Mouse (Mus musculus): ENCODE results near the gene Car15.

The Car15 gene

DNA sequence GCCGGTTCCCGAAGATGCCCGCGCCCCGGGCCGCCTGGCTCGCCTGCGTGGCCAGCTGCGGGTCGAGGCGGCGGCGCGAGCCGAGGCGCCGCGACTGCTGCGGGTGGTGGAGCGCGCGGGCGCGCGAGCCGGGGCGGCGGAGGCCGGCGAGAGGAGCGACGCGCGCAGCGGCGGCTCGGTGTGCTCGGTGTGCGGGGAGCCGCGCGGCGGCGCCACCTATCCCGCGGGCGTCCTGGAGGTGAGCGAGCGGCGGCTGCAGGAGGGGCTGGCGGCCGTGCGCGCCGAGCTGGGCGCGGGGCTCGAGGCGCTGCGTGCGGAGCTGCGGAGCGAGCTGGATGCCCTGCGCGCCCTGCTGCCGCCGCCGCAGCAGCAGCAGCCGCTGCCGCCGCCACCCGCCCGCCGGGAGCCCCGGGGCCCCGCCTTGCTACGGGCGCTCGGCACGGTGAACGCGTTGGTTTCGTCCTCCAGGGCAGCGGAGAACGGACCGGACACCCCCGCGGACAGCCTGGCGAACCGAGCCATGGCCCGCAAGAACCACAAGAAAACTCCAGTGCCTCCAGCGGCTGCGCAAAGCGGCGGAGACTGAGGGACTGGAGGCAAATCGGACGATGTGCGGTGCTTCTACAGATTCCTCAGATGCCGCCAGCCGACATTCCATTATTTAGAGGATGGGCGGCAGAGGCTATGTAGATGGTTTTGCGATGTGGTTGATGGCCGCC is 4.3 kb downstream of the Car15 start:
- ATAC-seq (ENCODE audit: low TSS enrichment): peak; percentile 58

DNA sequence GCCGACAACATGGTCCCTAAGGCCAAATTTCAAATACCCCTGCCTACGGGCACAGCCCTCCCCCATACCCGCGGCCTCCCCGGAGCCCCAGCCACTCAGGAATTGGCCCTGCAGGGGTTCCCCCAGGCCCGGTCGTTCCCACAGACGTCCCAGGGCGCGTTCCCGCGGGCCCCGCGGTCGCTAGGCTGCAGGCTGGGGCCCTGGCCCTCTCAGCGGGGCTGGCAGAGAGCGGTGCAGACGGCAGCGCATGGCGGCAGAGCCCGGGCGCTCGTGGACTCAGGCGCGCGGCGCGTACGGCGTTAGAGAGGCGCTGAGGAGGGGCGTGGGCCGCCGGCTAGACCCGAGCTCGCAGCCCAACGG is 4.9 kb downstream of the Car15 start:
- peak; percentile 50 for ATAC-seq (ENCODE audit: low TSS enrichment)

DNA sequence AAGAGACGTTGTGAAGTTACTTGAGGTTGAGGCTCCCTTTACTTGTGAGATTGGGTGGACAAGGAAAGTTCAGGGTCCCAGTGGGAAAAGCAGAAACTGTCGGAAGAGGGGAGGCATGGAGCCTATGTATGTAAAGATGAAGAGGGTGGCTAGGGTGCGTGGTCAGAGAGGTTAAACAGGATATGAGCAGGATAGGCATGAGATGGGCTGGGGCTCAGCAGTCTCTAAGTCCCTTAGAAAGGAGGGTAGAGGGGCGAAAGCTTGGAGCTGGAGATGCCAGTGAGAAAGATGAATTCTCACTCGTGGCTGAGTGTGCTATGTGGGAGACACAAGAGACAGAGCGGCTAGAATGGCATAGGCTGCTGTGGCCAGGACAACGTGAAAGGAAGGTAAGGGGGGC is 5.3 kb downstream of the Car15 start, which contains the start of gene B830017H08Rik:
Gene B830017H08Rik, plus strand, starts transcription at position 301 of the 400 bp plus-strand sequence.
- ATAC-seq (ENCODE audit: low TSS enrichment): peak; percentile 2; the same call in 1 of the 2 replicates

DNA sequence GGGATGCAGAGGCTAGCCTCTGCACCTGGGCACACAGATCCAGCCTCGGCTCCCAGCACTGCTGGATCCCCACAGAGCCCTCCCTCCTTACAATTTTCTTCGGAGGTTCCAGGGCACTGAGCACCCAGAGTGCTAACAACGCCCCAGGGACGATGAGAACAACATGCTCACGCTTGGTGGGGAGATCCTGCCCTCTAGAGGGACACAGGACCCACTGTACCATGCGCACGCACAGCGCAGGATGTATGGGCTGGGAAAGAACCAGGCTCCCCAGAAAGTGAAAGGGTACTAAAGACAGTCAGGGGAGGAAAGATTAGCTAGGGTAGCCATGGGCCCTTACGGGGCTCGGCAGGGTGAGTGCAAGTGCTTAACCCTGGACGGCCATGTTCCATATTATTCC is 6.4 kb downstream of the Car15 start:
- no peak for ATAC-seq (ENCODE audit: low TSS enrichment)

DNA sequence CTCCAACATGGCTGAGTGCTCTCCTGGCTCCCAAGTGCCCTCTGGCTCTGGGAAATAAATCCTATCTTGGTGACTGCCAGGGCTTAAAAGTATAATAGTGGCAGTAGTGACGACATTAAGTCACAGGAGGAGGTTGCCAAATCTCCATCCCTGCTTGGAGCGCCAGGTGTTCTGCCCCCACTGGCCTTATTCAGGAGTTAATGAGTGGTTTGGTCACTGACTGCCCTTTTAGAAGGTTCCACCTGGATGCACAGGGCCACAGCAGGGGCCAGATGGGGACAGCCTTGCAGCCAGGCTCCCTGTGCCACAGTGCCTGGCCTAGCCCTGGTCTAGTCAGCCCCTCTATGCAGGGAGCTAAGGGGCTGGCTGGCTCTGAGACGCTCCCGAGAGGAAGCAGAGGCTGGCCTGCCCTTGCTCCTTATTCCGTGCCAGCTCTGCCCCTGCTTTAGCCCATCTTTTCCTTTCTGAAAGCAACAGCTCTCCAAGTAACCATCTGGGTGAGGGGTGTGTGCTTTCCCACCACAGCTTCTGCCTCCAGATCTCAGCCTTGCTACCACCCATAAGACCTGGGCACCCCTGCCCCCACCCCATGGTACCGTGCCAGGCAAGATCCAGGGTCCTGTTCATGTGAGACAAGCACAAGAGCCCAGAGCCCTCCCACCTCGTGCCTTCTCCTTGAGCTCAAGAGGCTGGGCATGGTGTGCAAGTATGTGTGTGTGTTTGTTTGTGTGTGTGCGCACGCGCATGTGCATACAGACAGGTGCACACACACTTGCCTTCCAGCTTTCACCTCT is 7.6 kb downstream of the Car15 start:
- no peak for ATAC-seq (ENCODE audit: low TSS enrichment)

DNA sequence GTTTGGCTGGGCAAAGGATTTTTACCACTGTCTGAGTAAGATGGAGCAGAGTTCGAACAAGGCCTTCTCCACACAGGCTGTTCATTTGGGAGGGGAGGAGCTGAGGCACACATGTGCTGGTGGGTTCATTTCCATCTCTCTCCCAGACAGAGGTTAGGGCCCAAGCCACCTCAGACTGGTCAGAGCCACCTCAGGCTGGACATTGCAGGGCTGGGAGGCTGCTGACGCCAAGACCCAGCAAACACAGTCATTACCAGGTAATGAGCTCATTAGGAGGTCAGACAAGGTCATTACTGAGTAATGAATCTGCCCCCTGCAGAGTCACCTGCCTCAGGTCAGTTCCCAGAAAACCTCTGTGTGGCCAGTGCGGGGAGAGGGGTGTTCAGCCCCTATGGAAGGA is 9.3 kb downstream of the Car15 start:
- ATAC-seq (ENCODE audit: low TSS enrichment): no peak

DNA sequence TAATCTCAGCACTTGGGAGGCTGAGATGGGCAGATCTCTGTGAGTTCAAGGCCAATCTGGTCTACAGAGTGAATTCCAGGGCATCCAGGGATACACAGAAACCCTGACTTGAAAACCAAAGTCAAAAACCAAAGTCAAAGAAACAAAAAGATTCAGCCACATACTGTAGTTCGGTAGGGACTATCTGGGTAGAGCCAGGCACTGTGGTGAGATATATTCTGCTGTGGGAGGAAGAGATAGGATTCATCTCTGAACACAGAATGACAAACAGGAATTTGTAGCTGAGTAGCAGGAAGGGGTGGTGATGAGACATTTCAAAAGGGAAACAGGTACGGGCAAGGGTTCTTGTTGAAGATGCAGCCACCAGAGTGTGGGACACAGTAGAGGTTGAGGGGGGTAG is 9.9 kb downstream of the Car15 start:
- no peak for ATAC-seq (ENCODE audit: low TSS enrichment)

DNA sequence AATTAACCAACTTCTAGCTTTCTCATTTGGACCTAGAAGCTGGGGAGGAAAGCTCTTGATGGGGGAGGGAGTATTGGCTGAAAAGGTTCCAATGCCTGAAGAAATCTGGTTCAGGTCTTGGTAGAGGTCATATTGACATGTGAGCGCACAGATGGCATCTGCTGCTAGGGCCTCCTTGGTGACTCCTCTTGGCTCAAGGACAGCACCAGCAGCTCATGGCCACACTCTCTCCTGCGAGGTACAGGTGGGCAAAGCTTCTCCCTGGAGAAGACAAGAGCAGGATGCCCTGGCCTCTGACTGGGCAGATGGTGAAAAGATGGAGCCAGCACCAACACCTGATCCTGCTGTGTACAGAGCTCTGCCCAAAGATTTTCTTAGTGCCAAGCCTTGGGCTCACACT is 11.7 kb downstream of the Car15 start:
- ATAC-seq (ENCODE audit: low TSS enrichment): no peak

DNA sequence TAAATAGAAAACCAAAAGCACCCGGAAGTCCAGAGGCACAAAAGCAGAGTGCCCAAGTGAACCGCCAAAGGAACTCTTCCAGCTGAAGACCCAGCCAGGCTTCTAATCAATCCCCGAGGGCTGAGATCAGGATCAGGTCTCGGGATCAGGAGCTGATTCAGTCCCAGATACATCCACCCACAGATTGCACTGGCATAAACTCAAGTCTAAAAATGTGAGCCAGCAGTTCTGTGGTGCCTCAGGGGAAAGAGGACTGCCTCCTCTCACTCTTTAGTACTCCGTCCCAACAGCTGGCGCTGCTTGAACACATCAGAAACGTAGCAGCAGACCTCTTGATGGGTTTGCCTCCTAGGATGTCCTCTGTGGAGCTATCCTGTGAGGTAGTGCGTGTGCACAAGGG is 21.6 kb downstream of the Car15 start:
- no peak for ATAC-seq (ENCODE audit: low TSS enrichment)

DNA sequence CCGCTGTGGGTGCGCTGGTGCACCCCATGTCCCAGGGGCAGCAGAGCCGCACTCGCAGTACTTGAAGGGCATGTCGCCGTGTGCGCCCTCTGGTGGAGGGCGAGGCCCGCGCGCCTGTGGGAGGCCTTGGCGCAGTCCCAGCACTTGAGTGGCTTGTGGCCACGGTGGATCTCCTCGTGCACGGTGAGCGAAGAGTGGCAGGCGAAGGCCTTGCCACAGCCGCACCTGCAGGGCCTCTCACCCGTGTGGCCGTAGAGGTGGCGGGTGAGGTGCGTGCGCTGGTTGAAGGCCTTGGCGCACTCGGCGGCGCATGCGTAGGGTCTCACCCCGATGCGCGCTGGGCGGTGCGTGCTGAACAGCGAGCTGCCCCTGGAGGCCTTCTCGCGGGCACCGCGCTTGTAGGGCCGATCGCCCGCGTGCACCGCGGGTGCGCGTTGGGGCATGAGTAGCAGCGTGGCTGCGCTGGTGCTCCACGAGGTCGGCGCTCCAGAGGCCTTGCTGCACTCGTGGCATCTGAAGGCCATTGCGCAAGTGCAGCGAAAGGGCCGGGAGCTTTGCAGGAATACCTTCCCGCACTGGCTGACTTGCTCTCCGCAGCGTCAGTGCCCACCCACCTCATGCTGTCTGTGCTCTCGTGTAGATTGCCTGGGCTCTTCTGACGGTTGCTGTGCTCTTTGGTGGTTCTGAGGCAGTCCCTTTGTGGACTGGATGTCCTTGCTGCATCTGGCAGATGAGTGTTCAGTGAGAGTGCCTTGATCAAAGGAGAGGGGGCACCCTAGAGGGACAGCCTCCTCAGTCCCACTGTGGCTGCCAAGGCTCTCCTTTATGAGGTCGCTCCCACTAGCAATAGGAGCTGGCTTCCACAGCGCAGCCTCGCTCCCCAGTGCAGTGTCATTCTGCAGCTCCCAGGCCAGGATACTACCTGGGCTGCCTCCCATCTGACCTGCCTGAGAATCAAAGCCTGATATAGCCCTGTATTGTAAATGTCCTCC is 22.5 kb downstream of the Car15 start:
- peak; percentile 66 for ATAC-seq (ENCODE audit: low TSS enrichment)

DNA sequence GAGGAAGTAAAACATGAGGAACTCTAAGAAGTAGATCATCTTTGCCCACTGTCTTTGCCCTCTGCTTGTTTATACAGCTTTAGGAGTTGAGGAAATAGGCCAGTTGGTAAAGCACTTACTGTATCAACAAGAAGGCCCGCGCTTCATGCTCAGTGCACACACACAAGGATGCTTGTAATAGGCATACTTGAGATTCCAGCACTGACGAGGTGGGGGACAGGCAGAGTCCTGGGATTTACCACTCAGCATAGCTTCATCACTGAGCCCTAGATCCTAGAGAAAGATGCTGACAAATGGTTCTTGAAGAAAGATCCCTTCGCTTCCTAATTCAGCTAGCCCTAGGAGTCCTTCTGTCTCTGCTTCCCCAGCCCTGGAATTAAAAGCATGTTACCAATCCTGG is 25.0 kb downstream of the Car15 start:
- no peak for ATAC-seq (ENCODE audit: low TSS enrichment)

DNA sequence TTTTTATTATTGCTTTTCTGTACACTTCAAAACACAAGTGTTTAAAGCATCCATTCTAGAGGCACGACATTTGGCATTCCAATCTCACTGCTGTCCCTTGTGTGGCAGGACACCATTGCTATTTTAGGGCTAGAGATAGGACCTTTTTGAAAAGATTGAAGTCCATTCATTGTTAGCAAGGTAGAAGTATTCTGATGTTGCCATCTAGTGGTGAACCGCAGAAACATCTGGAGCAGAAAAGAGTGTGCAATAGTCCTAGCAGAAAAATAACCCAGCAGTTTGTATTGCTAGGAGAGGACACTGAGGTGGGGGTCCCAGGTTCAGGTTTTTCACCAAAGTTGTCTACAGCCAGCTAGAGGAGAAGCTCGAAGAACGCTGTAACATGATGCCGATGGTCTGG is 26.0 kb downstream of the Car15 start:
- no peak for ATAC-seq (ENCODE audit: low TSS enrichment)

DNA sequence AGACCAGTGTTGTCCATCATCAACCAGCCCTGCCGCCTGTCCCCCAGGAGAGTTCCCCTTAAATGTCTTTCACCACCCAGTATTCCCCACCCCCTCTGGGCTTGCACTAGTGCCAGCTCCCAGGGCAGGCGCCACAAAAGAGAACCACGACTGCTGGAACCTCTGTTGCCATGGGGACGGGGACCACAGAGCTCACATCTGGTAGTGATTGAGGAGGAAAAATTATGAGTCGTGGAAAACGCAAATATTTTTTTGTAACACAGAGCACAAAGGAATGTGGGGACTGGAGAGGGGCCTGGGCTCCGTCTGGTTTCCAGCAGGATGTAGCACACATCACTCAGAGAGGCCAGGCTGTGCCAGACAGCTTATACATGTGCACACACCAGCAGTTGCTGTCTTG is 28.5 kb downstream of the Car15 start:
- no peak for ATAC-seq (ENCODE audit: low TSS enrichment)

DNA sequence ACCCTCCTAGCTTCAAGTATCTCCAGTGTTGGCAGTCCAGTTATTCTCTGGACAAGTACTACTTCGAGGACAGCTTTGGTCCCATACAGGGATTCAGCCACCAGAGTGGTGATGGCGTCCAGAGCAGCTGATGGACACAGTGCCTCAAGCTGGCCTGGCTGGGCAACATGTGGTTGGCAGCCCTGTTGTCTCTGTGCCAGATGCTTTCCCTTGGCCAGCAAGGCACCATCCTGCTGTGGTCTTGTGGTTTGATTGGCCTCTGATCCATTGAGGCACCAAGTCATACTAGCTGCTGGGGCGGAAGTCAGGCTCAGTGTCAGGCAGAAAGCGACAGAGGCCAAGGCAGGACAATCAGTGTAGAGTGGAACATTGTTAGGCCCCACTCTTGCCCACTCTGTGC is 29.0 kb downstream of the Car15 start:
- ATAC-seq (ENCODE audit: low TSS enrichment): no peak

DNA sequence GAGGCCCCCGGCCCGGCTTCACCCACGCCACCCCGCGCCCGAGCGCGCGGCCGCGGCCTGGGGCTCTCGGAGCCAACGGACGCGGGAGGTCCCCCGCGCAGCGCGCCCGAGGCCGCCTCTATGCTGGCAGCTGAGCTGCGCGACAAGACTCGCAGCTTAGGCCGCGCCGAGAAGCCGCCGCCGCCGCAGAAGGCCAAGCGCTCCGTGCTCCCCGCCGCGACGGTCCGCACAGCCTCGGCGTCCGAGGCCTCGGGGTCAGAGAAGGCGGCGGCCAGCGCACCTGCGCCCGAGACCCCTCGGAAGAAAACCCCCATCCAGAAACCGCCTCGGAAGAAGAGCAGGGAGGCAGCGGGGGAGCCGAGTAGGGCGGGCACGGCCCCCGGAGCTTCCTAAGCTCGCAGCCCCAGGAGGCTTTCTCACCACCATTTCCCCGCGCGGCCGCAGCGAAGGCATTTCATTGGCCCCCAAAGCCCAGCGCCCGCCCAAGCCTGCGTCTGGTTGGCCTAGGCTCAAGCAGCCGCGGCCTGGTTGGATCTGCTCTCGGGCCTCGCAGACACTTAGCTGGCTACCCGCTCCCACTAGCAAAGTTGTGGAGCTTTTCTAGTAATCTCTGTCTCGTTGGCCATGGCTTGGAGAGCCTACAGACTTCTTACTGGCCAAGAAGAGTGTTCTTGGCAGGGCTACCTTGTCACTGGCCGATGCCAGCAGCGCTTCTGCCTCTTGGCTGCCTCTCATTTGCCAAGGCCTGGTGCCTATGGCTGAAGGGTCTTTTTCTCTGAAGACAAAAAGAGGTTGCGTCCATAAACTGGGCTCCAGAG is 30.8 kb downstream of the Car15 start:
- peak; percentile 88 for ATAC-seq (ENCODE audit: low TSS enrichment)

DNA sequence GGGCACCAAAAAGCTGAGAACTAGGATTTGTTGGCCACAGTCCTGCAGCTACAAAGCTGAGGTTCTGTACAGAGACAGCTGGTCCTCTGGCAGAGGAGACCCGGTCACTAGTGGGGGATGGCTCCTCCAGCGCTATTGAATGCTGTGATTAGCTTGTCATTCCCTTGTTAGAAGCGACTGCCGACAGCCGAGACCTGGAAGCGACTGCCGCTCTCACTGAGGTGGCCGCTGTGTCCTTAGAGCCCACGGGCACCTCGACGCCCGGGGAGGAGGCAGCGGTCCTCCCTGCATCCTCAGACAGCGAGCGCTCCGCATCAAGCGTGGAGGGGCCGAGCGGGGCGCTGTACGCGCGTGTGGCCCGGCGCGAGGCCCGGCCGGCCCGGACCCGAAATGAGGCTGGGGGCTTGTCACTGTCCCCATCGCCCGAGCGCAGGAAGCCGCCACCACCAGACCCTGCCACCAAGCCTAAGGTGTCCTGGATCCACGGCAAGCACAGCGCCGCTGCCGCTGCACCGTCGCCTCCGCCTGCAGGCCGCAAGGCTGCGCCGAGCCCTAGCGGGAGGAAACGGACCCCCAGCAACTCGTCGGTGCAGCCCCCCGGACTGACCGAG is 31.5 kb downstream of the Car15 start:
- no peak for ATAC-seq (ENCODE audit: low TSS enrichment)

DNA sequence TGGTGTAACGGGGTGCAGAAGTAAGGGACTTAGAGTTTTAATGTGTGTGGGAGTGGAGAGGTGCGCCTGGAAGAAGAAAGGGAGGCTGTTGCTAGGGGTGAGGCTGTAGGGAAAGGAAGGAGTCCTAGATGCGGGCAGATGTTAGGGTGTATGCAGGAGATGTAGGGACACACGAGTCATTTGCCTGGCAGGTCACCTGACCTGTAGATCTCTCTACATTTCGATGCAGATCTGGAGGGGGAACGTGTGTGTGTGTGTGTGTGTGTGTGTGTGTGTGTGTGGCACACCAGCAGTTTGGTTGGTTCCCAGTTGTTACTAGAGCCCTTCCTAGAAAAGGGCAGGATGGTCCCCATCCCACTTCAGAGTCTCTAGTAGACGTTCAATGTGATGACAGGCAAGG is 33.2 kb downstream of the Car15 start:
- ATAC-seq (ENCODE audit: low TSS enrichment): no peak

DNA sequence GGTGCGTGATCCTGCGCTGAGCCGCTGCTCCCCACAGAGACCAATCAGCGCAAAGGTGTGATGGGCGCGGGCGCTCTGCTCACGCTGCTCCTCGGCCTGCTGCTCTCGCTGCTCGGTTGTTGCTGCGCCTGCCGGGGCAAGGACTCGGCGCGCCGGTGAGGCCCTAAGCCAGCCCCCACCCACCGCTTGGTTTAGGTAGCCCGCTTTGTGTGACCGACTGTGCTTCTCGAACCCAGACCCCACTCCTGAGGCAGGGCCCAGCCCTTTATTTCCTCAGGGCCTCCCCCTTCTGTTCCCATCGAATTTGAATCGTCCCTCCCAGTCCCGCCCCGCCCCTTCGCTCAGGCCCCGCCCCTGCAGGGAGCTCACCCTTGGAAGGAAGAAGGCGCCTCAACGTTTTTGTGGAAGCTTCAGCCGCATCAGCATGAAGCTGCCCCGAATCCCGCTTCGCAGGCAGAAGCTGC is 33.7 kb downstream of the Car15 start:
- ATAC-seq (ENCODE audit: low TSS enrichment): no peak

DNA sequence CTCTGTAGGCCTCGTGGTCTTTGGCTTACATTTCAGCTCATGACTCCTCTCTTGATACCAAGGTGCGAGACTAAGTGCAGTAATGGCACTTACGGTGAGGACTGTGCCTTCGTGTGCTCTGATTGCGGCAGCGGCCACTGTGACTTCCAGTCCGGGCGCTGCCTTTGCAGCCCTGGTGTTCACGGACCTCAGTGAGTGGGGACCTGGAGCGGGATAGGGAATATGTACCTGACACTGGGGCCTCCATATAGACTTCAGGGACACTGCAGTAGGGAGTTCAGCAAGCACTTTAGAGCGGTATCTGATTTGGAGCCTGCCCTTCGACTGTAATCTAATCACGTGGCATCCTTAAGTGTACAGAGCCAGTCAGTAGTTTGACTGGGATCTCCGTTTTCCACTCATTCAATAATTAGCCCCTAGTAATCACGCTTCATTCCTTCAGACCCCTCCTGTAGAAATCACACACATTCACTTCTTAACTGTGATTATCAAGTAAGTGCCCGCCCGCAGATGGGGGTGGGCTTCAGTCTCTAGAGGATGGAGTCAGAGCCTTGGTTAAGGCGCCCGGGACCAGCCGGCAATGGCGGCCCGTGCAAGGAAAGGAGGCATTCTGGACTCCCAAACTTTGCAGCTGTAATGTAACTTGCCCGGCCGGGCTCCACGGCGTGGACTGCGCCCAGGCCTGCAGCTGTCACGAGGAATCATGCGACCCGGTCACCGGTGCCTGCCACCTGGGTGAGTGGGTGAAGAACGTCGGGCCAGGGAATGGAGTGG is 34.3 kb downstream of the Car15 start:
- no peak for ATAC-seq (ENCODE audit: low TSS enrichment)
